Mouse (Mus musculus) adrenal gland, postnatal 25 days (tissue): ENCODE measurements at regions not wholly inside any gene's neighbourhood (a gene's known extent, or its start where the extent isn't known, plus 50 kb on each side); places are given as distances from the start of the nearest gene placed in this dataset.

Experiments
- DNase-seq: peaks from one replicate; pipeline ENCODE4 v3.0.0; 2021; ENCODE audit warnings: mixed read lengths

DNA sequence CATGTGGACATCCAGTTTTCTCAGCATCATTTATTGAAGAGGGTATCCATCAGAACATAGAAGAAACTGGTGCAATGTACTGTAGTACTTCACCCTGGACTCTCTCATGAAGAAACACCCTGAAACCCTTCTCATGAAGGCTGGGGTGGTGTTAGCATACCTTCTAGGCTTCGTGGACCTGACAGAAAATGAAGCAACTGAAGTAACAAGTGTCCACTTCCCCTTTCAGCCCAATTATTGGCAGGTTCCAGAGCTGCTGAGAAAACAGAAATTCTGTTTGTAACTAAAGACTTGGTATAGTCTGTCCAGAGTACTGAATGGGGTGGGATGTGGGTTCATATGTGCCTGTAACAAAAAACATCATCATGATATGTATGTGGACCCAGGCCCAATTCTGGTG, 231.4 kb upstream of the Fggy start:
- DNase-seq, result no peak

DNA sequence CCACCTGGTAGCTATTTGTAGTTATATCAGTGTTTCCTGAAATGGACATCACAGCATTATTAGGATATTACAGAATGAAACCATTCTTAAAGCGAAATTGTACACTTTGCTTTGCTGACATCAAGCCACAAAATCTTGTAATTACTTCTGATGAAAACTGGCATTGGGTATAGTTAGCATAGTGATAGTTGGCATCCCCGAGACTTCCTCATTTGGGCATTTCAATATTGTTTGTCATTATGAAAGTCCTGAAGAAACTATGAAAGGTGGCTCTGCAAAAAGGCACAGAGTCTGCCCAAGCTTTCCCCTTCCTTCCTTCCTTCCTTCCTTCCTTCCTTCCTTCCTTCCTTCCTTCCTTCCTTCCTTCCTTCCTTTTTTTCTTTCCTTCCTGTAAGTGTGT, 217.5 kb upstream of the Fggy start:
- DNase-seq, result no peak

DNA sequence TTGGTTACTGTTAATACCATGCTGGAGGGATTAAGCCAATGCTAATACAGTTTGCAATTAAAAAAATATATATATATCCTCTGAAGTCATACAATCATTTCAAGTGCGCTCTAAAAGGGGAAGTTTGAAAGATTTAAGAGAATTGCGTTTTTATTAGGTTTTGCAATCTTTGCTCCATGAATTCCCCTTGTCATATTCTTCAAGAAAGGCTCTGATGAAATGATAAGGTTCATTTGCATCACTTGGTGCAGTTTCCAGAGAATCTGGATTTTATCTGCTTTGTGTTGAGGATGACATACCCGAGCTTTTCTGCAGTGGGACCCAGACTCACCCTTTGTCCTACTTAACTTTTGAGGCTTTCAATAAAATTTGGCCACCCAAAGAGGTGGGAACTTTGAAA, 216.4 kb upstream of the Fggy start:
- DNase-seq, result no peak

DNA sequence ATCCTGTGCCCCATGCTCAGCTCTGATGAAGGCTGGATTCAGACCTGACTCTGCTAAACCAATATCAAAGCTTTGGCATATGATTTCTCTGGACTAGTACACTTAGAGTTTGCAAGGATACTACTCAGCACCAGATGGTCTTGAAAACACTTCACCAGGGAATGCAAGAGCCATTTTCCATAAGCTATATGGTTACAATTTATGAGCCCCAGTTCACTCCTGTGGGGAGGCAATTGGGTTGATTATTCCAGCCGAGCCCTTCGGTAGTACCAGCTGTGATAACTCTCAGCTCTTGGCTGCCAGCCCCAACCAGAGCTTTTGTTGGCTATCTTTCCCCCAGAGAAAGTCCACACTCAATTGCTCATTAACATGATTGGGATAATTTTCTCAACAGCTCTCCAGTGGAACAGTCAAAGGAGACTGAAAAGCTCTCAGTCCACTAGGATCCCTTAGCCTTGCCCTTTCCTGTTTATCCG, 210.5 kb upstream of the Fggy start:
- no peak for DNase-seq

DNA sequence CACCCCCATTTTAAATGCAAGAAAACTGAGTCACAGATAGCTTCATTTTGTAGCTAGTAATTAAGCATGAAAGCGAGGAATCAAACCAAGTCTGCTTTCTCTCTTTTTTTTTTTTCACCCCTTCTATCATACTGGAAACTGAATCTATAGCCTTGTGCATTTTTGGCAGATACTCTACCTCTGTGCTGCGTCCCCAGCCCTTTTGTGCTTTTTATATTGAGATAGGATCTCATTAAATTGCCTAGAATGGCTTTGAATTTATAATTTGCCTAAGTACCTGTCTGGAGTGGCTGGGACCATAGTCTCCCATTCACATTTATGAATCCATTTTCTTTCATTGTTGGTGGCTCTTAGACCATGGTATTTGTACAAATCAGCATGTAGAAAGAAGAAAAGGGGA, 209.9 kb upstream of the Fggy start:
- no peak for DNase-seq

DNA sequence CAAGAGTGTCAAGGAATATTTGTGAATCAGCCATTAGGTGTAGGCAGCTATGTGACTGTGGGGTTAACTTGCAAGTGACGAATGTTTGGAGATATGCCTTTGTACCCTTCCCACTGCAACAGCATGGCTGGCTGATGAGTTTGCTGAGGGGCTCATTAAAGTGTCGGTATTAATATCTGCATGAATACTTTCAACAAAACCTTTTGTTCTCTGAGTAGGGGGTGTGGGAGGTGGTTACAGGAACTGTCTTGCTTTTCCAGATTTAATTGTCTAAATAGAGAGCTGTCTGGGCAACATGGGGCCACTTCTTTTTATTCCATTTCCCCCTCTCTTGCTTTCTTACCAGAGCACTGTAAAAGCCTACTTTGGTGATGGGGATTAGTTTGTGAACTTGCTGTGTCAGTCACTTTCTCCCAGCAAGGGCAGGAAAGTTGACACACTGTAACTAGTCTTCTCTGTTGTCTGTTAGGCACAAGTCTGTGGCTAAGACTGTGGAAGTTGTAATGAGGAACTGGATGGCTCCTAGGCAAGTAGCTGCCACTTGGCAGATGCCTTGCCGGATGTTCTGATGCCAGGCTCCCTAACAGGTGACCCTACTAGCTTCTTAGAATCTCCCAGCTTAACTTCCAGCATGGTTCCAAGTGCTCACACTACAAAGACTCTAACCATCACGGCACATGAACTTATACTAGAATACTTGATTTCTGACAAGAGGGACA, 208.7 kb upstream of the Fggy start:
- no peak for DNase-seq

DNA sequence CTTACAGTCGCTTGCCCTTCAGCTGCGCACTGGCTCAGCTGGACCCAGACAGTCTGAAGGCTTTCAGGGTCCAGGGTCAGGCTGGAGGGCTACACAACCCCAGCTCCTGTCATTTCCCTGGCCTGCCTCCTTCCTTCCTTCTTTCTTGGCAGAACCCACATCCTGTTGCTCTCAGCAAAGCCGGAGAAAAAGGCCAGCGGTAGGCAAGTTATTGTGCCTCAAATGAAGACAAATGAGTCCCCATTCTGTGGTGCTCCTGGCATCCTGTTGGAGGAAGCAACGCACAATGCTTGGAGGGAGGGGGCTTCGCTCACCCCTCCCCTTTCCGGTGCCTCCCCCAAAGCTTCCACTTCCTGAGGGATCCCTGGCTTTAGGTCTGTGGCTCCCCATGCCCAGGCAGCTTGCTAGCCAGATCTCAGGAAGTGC, 203.4 kb upstream of the Fggy start:
- DNase-seq, result peak; percentile 23

DNA sequence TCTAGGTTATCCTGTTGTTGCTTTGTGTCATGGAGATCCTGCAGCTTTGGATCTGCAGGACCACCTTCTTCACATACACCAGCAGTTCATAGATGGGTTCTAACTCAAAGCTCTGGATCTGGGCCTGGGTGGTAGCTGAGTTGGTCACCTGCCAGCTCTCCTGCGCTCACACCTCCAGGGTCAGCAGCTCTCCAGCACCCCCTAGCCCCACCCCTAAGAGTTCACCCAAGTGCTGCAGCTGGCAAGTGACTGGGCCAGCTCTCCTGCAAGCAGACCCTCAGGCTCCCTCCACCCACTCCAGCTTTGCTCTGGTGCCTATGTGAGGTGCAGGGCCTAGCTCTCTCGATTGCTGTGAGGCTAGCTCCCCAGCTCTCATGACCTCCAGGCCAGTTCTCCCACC, 198.6 kb upstream of the Fggy start:
- no peak for DNase-seq

DNA sequence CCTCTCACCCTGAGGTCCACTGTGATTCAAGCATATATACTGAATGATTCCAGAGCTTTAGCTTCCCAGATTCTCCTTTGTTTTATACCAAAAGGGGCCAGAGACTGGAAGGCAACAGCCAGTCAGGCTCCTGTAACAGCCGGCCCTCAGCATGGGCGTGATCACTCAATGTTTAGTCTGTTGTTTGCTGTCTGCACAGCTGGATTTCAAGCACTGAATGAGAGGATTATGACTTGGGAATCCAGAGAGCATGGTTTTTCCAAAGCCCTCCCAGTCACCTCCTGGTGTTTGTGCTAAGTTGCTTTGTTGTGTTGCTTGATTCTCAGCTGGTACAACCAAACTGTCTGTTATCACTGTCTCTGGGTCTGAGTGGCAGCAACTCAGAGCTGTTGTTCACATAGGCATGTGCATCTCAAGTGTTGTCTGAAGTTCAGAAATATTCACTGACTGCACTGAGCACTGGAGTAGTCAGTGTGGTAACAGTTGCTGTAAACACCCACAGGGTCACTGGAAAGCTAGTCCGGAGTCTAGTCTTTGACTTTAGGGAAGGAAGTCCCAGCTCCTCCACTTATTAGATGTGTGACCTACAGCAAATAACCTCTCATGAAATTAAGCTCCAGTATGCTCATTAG, 196.9 kb upstream of the Fggy start:
- no peak for DNase-seq

DNA sequence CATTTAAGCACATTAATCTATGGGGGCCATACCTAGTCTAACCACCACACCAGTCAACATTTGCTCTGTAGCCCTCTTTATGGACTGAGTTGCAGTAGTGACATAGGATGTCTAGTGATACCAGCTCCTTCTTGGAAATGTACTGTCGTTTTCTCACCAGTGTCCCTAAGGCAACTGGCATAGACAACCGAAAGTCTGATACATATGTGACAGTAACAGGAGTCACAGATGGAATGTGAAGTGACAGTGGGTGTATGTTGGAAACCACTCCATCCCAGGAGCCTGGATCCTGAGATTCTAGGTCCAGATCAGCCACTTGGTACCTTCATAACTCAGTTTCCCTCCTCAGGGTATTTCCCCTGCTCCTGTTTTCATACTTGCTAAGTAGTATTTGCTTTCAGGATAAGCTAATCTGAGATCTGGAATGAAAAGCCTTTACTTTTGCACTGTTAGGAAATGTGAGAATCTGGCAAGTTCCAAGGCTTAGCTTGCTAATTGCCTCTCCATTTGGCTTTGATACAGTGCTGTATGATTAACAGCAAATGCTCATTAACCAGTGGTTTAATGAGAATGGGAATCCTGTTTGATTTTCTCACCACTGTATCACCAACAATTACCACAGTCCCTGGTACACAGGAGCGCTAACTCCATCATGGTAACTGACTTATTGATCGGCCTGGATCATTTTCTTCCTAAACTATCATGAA, 192.8 kb upstream of the Fggy start:
- no peak for DNase-seq

DNA sequence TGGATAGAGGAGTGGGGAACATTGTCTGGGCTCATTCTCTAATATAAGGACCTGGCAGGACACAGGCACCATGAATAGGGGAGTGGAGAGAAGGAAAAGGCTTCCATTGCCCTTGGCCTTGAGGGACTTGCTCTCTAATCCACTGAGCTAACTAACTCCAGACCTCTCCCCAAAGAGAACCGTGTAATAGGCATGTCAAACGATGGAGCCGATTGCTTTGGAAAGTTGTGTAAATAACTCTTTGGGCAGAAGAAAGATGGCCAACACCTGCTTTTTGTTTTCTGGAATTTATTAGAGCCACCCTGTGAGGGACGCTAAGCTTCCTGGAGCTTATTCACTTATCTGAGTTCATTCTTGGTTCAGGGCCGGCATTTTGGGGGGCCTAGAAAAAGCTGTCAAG, 180.9 kb upstream of the Fggy start:
- DNase-seq, result no peak

DNA sequence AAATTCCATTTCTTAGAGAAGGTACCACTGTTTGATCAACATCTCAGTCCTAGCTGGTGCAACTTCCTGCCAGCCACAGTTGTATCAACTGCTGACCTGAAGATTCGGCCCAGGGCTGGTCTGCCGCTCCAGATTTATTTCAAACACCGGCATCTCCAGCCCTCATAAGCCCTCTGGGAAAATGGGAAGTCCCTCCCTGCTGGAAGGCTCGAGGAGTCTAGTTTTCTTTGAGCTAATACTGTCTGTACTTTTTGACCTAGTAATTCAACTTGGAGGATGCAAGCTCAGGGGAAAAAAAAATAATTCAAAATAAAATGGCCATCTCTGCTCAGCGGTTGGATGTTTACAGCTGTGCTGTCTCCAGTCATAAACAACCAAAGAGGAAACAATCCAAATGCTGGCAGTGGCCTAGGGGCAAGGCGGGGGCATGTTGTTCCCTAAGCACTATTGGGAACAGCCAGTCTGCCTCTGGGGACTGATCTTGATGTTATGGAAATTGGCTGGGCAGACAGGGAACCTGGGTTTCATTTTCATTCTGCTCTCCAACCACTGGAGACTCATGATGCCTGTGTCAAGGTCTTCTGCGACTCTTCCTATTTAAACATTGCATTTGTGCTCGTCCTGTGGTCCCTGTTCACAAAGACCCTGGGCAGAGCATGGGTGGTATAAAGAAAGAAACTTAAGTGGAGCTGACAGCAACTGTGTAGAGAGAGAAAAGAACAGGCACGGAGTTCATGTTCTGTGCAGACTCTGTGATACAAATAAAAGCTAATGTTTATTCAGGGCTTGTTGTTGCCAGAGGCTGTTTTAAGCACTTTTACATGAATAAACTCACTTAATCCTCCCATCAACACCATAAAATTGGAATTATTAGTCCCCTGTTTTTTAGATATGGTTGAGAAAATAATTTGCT, 179.8 kb upstream of the Fggy start:
- peak; percentile 9 for DNase-seq

DNA sequence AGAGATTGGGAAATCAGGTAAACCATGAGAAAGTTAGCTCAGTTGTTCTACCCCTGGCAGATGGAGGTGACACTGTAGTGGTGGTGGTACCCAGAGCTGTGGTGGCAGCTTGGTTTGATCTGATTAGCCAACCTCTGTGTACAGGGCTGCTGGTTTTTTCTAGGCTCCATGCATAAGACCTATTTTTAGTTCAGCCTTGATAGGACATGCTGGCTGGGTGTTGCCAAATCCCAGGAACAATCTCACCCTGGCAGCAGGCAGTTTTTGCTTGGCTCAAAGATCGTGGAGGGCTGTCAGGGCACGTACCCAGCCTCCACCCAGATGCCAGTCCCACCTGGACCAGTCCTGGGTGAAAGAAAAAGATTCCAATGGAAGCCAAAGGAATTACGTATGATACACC, 178.7 kb upstream of the Fggy start:
- peak; percentile 17 for DNase-seq

DNA sequence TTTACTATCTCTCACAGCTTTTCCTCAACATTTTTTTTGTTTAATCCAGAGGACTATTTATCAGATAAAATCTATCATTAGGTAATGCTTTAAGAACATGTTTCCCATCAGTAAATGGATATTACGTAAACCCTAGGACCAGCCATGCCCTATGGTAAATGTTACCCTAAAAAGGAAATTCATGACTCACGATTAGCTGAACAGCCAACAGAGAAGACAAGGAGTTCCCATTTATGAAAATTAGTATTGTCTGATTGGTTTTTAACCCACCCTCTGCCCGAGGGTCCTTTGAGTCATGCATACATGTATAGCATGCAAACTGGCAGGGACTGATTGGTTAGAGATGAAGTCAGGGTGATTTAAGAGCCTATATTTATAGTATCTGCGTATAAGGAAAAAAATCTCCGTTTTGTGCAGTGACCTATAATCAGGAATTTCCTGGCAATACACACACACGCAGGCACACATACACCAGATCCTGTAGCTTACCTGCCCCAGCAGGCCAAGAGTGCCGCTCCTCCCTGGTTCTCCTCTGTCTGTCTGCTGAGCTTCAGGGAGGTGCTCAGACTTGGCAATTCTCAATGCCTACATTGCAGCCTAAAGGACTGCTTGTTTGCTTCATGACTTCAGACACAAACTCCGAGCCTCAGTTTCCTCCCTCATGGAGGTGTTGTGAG, 174.0 kb upstream of the Fggy start:
- DNase-seq, result no peak

DNA sequence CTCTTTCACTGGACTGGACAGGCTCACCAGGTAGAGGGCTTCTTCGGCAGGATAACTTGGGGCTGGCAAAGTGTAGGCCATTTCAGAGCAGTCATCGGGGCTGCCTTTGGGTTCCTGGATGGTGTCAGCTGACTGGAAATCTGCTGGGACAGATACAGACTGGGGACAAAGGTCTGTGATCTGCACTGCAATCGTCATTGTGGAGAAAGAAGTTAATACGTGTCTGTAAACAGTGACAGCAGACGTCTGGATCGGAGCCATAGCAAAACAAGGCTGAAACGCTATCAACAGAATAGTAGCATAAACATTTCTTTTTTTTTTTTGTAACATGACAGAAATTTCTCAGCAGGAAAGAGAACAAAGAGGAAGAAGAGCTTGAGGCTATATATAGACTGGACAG, 171.8 kb upstream of the Fggy start:
- DNase-seq, result no peak

DNA sequence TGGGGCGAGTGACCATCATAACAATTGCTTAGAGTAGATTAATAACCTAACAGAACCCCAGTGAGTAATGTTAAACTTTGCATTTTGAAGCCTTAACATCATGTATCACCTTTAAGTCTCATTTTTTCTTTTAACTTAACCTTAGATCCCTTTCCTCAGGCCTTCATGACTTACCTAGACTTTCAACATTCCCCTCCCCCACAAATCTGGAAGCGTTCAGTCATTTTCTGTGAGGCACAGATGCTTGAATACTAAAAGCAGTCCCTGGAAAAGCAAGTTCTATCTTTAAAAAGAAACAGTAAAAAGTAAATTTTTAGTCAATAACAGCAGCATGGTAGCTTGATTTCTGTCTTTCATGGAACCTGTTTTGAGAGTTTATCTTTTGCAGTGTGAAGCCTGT, 171.3 kb upstream of the Fggy start:
- DNase-seq, result no peak

DNA sequence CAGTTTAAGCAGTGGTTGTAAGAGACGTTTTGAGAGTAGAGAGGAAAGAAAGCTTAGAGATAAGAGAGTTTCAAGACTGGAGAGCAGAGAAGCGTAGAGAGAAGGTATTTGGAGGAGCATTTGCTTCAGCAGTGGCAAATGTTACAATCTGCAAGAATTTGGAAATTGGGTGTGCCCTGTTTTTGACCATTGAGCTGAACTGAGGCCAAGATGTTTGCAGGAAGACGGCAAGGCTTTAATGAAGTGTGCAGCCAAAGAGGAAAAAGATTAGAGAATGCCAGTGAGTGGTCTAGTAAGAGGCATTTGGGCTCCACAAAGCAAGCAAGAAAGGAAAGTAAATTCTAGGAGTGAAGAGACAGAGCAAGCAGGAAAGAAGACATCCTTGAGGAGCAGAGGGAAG, 168.8 kb upstream of the Fggy start:
- DNase-seq, result no peak

DNA sequence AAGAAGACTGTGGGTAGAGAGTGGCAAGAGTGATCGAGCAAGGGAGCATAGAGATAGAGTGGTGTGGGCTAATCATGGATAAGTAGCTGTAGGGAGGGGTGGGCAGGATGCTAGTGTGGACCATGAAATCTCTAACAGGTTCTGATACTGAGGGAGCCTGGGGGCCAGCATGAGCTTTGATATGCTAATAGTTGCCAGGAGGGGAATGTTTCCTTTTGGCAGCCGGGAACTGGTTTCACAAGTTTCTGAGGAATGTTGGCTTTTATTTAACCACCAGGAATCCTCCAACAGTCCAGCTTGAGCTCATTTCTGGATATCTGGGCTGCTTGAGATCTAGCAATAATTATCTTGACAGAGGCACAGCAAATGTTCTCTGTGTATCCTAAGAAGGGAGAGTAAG, 167.7 kb upstream of the Fggy start:
- no peak for DNase-seq

DNA sequence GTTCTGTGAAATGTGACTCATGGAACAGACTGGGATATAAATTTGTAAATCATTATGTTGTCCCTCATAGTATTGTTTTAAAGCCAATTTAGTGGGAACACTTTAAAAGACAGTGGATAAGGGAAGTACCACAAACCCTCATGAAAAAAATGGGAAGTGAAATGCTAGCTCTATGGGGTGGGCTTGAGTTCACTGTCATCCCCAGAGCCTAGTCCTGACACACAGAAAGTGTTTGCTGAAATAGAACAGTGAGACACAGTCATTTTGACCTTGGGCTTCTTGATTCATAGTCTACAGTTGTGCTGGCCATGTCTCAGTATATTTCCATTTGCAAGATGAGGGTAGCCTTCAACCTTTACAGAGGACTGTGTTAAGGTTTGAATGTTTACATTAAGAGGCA, 166.8 kb upstream of the Fggy start:
- no peak for DNase-seq

DNA sequence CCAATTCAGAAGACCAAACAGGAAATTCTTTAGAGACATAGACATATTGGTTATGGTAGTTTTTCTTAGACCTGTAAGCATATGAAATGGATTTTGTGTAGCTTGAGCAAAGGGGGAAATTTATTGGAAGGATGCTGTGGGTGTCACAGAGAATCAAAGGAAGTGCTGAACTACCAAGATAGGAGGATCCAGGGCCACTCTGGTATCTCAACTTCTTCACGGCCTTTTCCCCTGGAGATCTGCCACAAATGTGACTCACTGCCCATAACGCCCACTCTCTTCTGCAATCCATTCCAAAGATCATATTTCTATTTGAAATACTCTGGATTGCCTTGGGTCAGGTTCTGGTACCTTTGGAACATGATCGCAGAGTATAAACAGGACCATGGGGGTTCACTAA, 161.6 kb upstream of the Fggy start:
- DNase-seq, result peak; percentile 51

DNA sequence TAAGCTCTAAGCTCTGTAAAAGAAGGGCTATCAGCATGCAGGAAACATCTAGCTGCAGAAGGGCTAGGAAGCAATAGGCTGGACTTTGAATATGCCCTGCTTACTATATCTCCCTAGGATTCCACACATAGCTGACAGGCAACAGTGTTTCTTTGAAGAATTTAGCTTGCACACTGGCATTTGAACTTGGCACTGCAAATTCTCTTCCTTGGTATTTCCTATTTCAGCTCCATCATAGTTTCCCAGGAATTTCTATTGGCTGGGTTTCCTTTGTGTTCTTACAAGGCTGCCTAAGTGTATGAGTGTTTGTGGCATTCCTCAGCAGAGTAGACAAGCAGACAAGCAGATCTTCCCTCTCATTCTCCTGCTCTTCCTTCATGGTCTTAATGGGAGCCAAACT, 159.0 kb upstream of the Fggy start:
- no peak for DNase-seq

DNA sequence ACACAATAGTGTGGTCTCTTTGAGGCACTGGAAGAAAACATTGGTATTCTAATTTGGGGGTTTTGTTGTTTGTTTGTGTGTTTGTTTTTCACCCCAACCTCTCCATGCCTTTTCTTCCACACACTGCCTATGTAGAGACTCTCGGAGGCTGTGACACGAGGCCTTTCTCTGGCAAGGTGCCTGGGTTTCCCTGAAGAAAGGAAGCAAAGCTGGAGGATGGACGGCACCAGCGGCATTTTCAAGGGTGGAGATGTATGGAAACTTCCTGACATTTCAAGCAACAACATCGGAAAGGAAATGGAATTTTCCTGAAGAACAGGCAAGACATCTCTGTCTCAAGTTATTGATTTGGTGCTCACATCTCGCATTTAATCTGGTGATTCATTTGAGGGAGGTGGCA, 155.0 kb upstream of the Fggy start:
- DNase-seq, result no peak
